Mouse (Mus musculus): ENCODE measurements around the gene Myo10.

DNA sequence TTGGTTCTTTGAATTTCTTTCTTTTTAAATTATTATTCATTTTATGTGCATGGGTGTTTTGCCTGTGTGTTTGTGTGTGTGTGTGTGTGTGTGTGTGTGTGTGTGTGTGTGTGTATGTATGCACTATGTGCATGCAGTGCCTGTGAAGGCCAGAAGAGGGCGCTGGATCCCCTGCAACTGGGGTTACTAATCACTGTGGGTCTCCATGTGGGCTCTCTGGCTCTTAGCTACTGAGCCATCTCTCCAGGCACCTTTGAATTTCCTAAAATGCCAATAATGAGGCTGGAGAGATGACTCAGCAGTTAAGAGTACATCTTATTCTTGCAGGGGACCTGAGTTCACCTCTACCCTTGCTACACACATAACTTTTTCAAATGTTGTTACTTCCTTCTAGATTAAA, 18.1 kb upstream of the Myo10 start:
- no peak for TF ChIP-seq CTCF (conservative IDR thresholded peaks at IDR 0.05; ENCODE audit: insufficient read depth, insufficient read length, low read depth, low read length)
- TF ChIP-seq POLR2A (IDR thresholded peaks at IDR 0.05; ENCODE audit: low read depth, low read length) = no peak

Measured in kidney, adult 2 months (tissue).